In the genomic region with DNA sequence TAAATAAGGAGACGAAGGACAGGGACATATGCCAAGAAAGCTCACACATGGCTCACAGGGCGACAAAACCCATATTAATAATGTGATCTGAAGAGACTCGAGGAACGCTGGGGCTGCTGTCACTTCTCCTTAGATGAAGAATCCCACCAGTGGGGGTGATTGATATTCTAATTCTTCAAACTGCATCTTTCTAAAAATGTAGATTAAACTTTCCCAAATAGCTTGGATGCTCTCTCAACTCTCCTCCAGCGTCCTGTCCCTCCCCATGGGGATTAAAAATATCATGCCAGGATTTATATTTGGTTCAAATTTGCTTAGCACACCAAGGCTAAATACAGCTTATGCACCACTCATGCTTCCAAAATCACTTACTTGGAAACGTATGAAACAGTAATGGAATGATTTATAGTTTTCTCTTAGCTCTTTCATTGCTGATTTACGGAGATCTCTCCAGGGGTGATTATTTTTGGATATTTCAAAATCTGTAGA, we compare ENCODE assay signal across 8 mouse cellular contexts.
DNase-seq lines count a peak whose midpoint lies in the region; ATAC-seq lines count a peak whose summit lies in the region.

No protein-coding gene starts in this region.

- no peak overlapping the region for H3K9ac ChIP-seq in heart, embryonic 16.5 days (ENCODE audit: low read length)
- H3K9ac ChIP-seq in midbrain, embryonic 16.5 days (ENCODE audit: low read depth, low read length): no peak overlapping the region

- no peaks in the 10 kb centered on the region for H3K9me3 ChIP-seq in heart, embryonic 16.5 days (replicated peaks; ENCODE audit: control insufficient read depth, low read length)
- no peaks in the 10 kb centered on the region for H3K9me3 ChIP-seq in midbrain, embryonic 16.5 days (replicated peaks; ENCODE audit: control insufficient read depth, low read length, poor library complexity, severe bottlenecking)

- peak; percentile 53 to 62 for DNase-seq in frontal cortex, adult 2 months (ENCODE audit: extremely low spot score in 1 of 2, low spot score in 1 of 2)
- no peak for DNase-seq in frontal cortex, postnatal 10 days (ENCODE audit: low spot score in 2 of 2)
- DNase-seq in left cerebral cortex, postnatal 14 days (ENCODE audit: low spot score in 2 of 2): peak; percentile 35 to 48
- no peak for DNase-seq in left cerebral cortex, adult 8-10 months (ENCODE audit: low spot score in 2 of 2)
- no peak for DNase-seq in cerebellum, adult 11 months
- DNase-seq in embryo, embryonic 11 days: no peak

- no peaks in the 10 kb centered on the region for H3K27me3 ChIP-seq in heart, embryonic 16.5 days (ENCODE audit: control insufficient read depth, insufficient read depth, low read length)
- H3K27me3 ChIP-seq in midbrain, embryonic 16.5 days (ENCODE audit: control insufficient read depth, insufficient read depth, low read depth, low read length): no peaks in the 10 kb centered on the region

- H3K4me3 ChIP-seq in heart, embryonic 16.5 days (ENCODE audit: low read length): no peak overlapping the region
- H3K4me3 ChIP-seq in midbrain, embryonic 16.5 days (ENCODE audit: low read depth, low read length): no peak overlapping the region

- H3K27ac ChIP-seq in heart, embryonic 16.5 days (ENCODE audit: low read length): peak overlapping the region; percentile 74
- H3K27ac ChIP-seq in midbrain, embryonic 16.5 days (ENCODE audit: low read length): peak overlapping the region; percentile 86

- no peak for ATAC-seq in heart, embryonic 16.5 days (replicated peaks; ENCODE audit: extremely low read depth, insufficient read depth, low FRiP score)
- ATAC-seq in midbrain, embryonic 16.5 days: no peak

- WGBS in heart, embryonic 16.5 days: 45% methylated on average over 7 of the region's 7 CpGs
- WGBS in midbrain, embryonic 16.5 days: 19% methylated on average over 7 of the region's 7 CpGs

- H3K36me3 ChIP-seq in heart, embryonic 16.5 days (ENCODE audit: control insufficient read depth, insufficient read depth): no peaks in the 10 kb centered on the region
- no peaks in the 10 kb centered on the region for H3K36me3 ChIP-seq in midbrain, embryonic 16.5 days (ENCODE audit: control insufficient read depth, insufficient read depth, low read length)

- peaks cover 65% of the 10 kb centered on the region for H3K4me1 ChIP-seq in heart, embryonic 16.5 days (ENCODE audit: control insufficient read depth, insufficient read depth, low read length)
- H3K4me1 ChIP-seq in midbrain, embryonic 16.5 days (ENCODE audit: control insufficient read depth, insufficient read depth, low read length): peaks cover 63% of the 10 kb centered on the region

- intact Hi-C loops in left cerebral cortex, postnatal 14 days (cut with DNase I): loop anchor here (5.0 kb wide), 2 partner anchors 82 to 97 kb away; no protein-coding TSS in a partner anchor

- H3K4me2 ChIP-seq in heart, embryonic 16.5 days (ENCODE audit: low read depth, low read length): no peak overlapping the region
- H3K4me2 ChIP-seq in midbrain, embryonic 16.5 days (ENCODE audit: low read length): no peak overlapping the region; the same call in 1 of the 2 replicates

Comparison
In these comparisons a context has a peak if more than half of its experiments do, and no peak if none do; other contexts are left out.
1. DNase-seq: peak in frontal cortex, adult 2 months (2 of 2) and left cerebral cortex, postnatal 14 days (2 of 2); none in frontal cortex, postnatal 10 days (0 of 2), left cerebral cortex, adult 8-10 months (0 of 2), cerebellum, adult 11 months (single experiment) and embryo, embryonic 11 days (single experiment).